Mouse (Mus musculus) lung, adult 2 months (tissue): ENCODE measurements around the gene Gtf2f2. TPM values are rescaled to one million over a fixed set of nuclear protein-coding genes. Genes with fewer than 3 reads are reported as not detected.

Source experiments
- DNase-seq: peaks from one replicate; pipeline ENCODE4 v3.0.0; 2022
- H3K4me1 ChIP-seq: fragments of 200-500 bp; 2 replicates; pipeline ENCODE4 v1.6.1; 2011; ENCODE audit warnings: low read length; ENCODE audit not compliant: control insufficient read depth, insufficient read depth
- H3K4me3 ChIP-seq: fragments of 200-500 bp; replicated peaks from 2 replicates; pipeline ENCODE3; 2011; ENCODE audit warnings: low read depth, mild to moderate bottlenecking, control low read depth, low read length; ENCODE audit errors: extremely low read depth
- CTCF ChIP-seq: fragments of 200-500 bp; IDR thresholded peaks from 2 replicates; pipeline ENCODE4 v1.5.1; 2011; ENCODE audit warnings: mild to moderate bottlenecking, low read length, control low read depth; ENCODE audit not compliant: insufficient read depth
- POLR2A ChIP-seq: fragments of 200-500 bp; IDR thresholded peaks from 2 replicates; pipeline ENCODE4 v1.6.1; 2011; ENCODE audit warnings: low read depth, mild to moderate bottlenecking, control low read depth, low read length, borderline replicate concordance; ENCODE audit errors: extremely low read depth
- WGBS: fragments of 180-500 bp; shearing (Covaris S2); methylation state at CpG from one replicate; pipeline ENCODE4 v1.1.7; 2018; 5-methylcytosine and 5-hydroxymethylcytosine counted together
- polyA plus RNA-seq: library from polyadenylated mRNA; depleted of rRNA; stranded (reverse); fragments of >200 nt; gene quantifications from 2 replicates; pipeline ENCODE4 v1.2.3, GENCODE M21; 2012; rRNA removed

Gtf2f2 gene
- 1.6 and 2.3 TPM in 2 replicates for polyA plus RNA-seq

- Histone ChIP-seq H3K4me1 (peaks cover 5% of the 10 kb centered on the region; the same call in 1 of the 2 replicates), H3K4me3 (peak within 1 kb of the TSS; percentile 84)
- WGBS, result 1% methylated on average over 67 of the region's 67 CpGs
- peak; percentile 96 for DNase-seq
- TF ChIP-seq CTCF, result no peak
- TF ChIP-seq POLR2A, result peak; percentile 48; the same call in 1 of the 2 replicates
Observed at GRCm38 (mm10) chr14:76010102-76011061, at the start of gene Gtf2f2. TSS of gene Gtf2f2 (minus strand) at chr14:76010865.

- no peak for DNase-seq
- Histone ChIP-seq H3K4me3 (no peak overlapping the region), H3K4me1 (no peaks in the 10 kb centered on the region)
- TF ChIP-seq CTCF (no peak), POLR2A (no peak)
- 59% methylated on average over 5 of the region's 5 CpGs for WGBS
Observed at GRCm38 (mm10) chr14:76059441-76059840, 48.8 kb upstream of the Gtf2f2 start.

GRCm38 (mm10) chr14:76053726-76054125, 43.1 kb upstream of the Gtf2f2 start:
- H3K4me1 ChIP-seq, result no peaks in the 10 kb centered on the region
- no peak for TF ChIP-seq POLR2A
- TF ChIP-seq CTCF, result no peak
- no peak for DNase-seq
- no peak overlapping the region for H3K4me3 ChIP-seq
- WGBS, result 78% methylated on average over 11 of the region's 11 CpGs

- no peak for TF ChIP-seq POLR2A
- TF ChIP-seq CTCF, result no peak
- no peak for DNase-seq
- 56% methylated on average over 7 of the region's 7 CpGs for WGBS
- Histone ChIP-seq H3K4me3 (no peak overlapping the region), H3K4me1 (no peaks in the 10 kb centered on the region)
Observed at GRCm38 (mm10) chr14:76051966-76052365, 41.3 kb upstream of the Gtf2f2 start.

GRCm38 (mm10) chr14:76045767-76046166, 35.1 kb upstream of the Gtf2f2 start:
- 46% methylated on average over 1 of the region's 1 CpGs for WGBS
- no peaks in the 10 kb centered on the region for H3K4me1 ChIP-seq
- TF ChIP-seq POLR2A (no peak), CTCF (no peak)
- no peak for DNase-seq
- no peak overlapping the region for H3K4me3 ChIP-seq

- no peaks in the 10 kb centered on the region for H3K4me1 ChIP-seq
- no peak overlapping the region for H3K4me3 ChIP-seq
- 57% methylated on average over 3 of the region's 3 CpGs for WGBS
- TF ChIP-seq POLR2A (no peak), CTCF (no peak)
- DNase-seq, result no peak
Observed at GRCm38 (mm10) chr14:76044164-76044557, 33.5 kb upstream of the Gtf2f2 start.

GRCm38 (mm10) chr14:76043251-76044163, 32.8 kb upstream of the Gtf2f2 start:
- no peak for TF ChIP-seq POLR2A
- TF ChIP-seq CTCF, result no peak
- no peak overlapping the region for H3K4me3 ChIP-seq
- no peaks in the 10 kb centered on the region for H3K4me1 ChIP-seq
- whole genome bisulfite sequencing, result 72% methylated on average over 14 of the region's 14 CpGs
- DNase-seq, result no peak

GRCm38 (mm10) chr14:76033221-76033637, 22.6 kb upstream of the Gtf2f2 start:
- DNase-seq, result no peak
- Histone ChIP-seq H3K4me3 (no peak overlapping the region), H3K4me1 (no peaks in the 10 kb centered on the region)
- TF ChIP-seq CTCF, result no peak
- no peak for TF ChIP-seq POLR2A
- 34% methylated on average over 7 of the region's 7 CpGs for WGBS

- DNase-seq, result no peak
- no peak for TF ChIP-seq CTCF
- TF ChIP-seq POLR2A, result no peak
- no peak overlapping the region for H3K4me3 ChIP-seq
- no peaks in the 10 kb centered on the region for H3K4me1 ChIP-seq
- WGBS, result 71% methylated on average over 7 of the region's 7 CpGs
Observed at GRCm38 (mm10) chr14:76032671-76033136, 22.0 kb upstream of the Gtf2f2 start.
